Mouse (Mus musculus): ENCODE results near the gene Scml4. TPM values are rescaled to one million over a fixed set of nuclear protein-coding genes. Genes with fewer than 3 reads are reported as not detected.

Gene Scml4
- total RNA-seq, 2 experiments from 2014 or later, result 0.84 to 3.0 TPM

GRCm38 (mm10) chr10:42951078-42952045 lies 91.2 kb downstream of the Scml4 start:
- DNase-seq, result no peak

GRCm38 (mm10) chr10:42952046-42952420 lies 91.9 kb downstream of the Scml4 start:
- DNase-seq, result peak in 1 of 2 experiments; percentile 33

GRCm38 (mm10) chr10:42953601-42954000 lies 93.4 kb downstream of the Scml4 start:
- DNase-seq, result no peak

- DNase-seq, result no peak
Measured at GRCm38 (mm10) chr10:42955205-42955604, 95.0 kb downstream of the Scml4 start.

GRCm38 (mm10) chr10:42957881-42958651 lies 97.9 kb downstream of the Scml4 start:
- peak; percentile 69 to 89 for DNase-seq

GRCm38 (mm10) chr10:42958686-42959085 lies 98.5 kb downstream of the Scml4 start:
- no peak for DNase-seq

- DNase-seq, result peak; percentile 43 to 52
Measured at GRCm38 (mm10) chr10:42961771-42962170, 101.6 kb downstream of the Scml4 start.

- DNase-seq, result peak; percentile 38 to 40
Measured at GRCm38 (mm10) chr10:42962181-42962601, 102.0 kb downstream of the Scml4 start.

- DNase-seq, result peak; percentile 70 to 85
Measured at GRCm38 (mm10) chr10:42962655-42963054, 102.5 kb downstream of the Scml4 start.

GRCm38 (mm10) chr10:42963061-42963460 lies 102.9 kb downstream of the Scml4 start:
- no peak for DNase-seq

GRCm38 (mm10) chr10:42968332-42968731 lies 108.2 kb downstream of the Scml4 start:
- no peak for DNase-seq

- peak; percentile 61 to 82 for DNase-seq
Measured at GRCm38 (mm10) chr10:42972504-42973172, 112.5 kb downstream of the Scml4 start.

GRCm38 (mm10) chr10:42973537-42973936 lies 113.4 kb downstream of the Scml4 start:
- no peak for DNase-seq

GRCm38 (mm10) chr10:42976577-42976976 lies 116.4 kb downstream of the Scml4 start:
- DNase-seq, result no peak

- DNase-seq, result no peak
Measured at GRCm38 (mm10) chr10:42978346-42978745, 118.2 kb downstream of the Scml4 start.

GRCm38 (mm10) chr10:42980999-42981757 lies 121.0 kb downstream of the Scml4 start:
- no peak for DNase-seq

GRCm38 (mm10) chr10:42984886-42985285 lies 124.7 kb downstream of the Scml4 start:
- no peak for DNase-seq

GRCm38 (mm10) chr10:42987594-42988052 lies 127.5 kb downstream of the Scml4 start:
- DNase-seq, result peak; percentile 57 to 74

- DNase-seq, result no peak
Measured at GRCm38 (mm10) chr10:42988627-42989026, 128.5 kb downstream of the Scml4 start.

- peak; percentile 39 to 84 for DNase-seq
Measured at GRCm38 (mm10) chr10:42989910-42990309, 129.7 kb downstream of the Scml4 start.

GRCm38 (mm10) chr10:42991018-42991417 lies 130.8 kb downstream of the Scml4 start:
- DNase-seq, result no peak
